Mouse (Mus musculus) ES-Bruce4 (cell line): ENCODE results near the gene Ltk. TPM values are rescaled to one million over a fixed set of nuclear protein-coding genes. Genes with fewer than 3 reads are reported as not detected.

ENCODE experiments used
- H3K27ac ChIP-seq: 2 replicates; pipeline ENCODE4 v1.5.1; 2012; ENCODE audit warnings: low read length, inconsistent platforms; ENCODE audit not compliant: insufficient read depth
- H3K27me3 ChIP-seq: 2 replicates; pipeline ENCODE4 v1.6.1; 2012; ENCODE audit warnings: mild to moderate bottlenecking, low read length, inconsistent platforms; ENCODE audit not compliant: control insufficient read depth, poor library complexity, insufficient read depth, severe bottlenecking
- H3K36me3 ChIP-seq: 2 replicates; pipeline ENCODE4 v1.6.1; 2012; ENCODE audit warnings: inconsistent platforms, mild to moderate bottlenecking, low read length, moderate library complexity; ENCODE audit not compliant: control insufficient read depth, poor library complexity, insufficient read depth, severe bottlenecking
- H3K4me1 ChIP-seq: one replicate; pipeline ENCODE4 v1.8.1; 2011; ENCODE audit warnings: low read length; ENCODE audit not compliant: control insufficient read depth, insufficient read depth
- H3K4me3 ChIP-seq: 2 replicates; pipeline ENCODE4 v1.5.1; 2011; ENCODE audit warnings: low read depth, mild to moderate bottlenecking, low read length
- H3K9ac ChIP-seq: 2 replicates; pipeline ENCODE4 v1.6.1; 2012; ENCODE audit warnings: low read depth, mild to moderate bottlenecking, inconsistent platforms; ENCODE audit not compliant: poor library complexity, severe bottlenecking
- H3K9me3 ChIP-seq: replicated peaks from 2 replicates; pipeline ENCODE4 v1.6.1; 2012; ENCODE audit warnings: mild to moderate bottlenecking, low read length, inconsistent platforms; ENCODE audit not compliant: control insufficient read depth, poor library complexity, insufficient read depth, severe bottlenecking
- CTCF ChIP-seq: IDR thresholded peaks from one replicate; pipeline ENCODE4 v1.8.1; 2011; ENCODE audit warnings: low read depth, low read length
- EP300 ChIP-seq: IDR thresholded peaks from 2 replicates; pipeline ENCODE4 v1.6.1; 2011; ENCODE audit warnings: low read depth, low read length; ENCODE audit not compliant: insufficient read depth
- POLR2A ChIP-seq: IDR thresholded peaks from one replicate; pipeline ENCODE4 v1.8.1; 2011; ENCODE audit warnings: low read length; ENCODE audit not compliant: insufficient read depth
- polyA plus RNA-seq: library from polyadenylated mRNA; stranded (reverse); fragments of >200 nt; gene quantifications from 2 replicates; pipeline ENCODE4 v1.2.4, GENCODE M21; 2011; ENCODE audit warnings: low read depth; ENCODE audit not compliant: missing spikeins, insufficient read depth, insufficient read length

Ltk gene
- polyA plus RNA-seq, 1 experiment, result 1.1 TPM

DNA sequence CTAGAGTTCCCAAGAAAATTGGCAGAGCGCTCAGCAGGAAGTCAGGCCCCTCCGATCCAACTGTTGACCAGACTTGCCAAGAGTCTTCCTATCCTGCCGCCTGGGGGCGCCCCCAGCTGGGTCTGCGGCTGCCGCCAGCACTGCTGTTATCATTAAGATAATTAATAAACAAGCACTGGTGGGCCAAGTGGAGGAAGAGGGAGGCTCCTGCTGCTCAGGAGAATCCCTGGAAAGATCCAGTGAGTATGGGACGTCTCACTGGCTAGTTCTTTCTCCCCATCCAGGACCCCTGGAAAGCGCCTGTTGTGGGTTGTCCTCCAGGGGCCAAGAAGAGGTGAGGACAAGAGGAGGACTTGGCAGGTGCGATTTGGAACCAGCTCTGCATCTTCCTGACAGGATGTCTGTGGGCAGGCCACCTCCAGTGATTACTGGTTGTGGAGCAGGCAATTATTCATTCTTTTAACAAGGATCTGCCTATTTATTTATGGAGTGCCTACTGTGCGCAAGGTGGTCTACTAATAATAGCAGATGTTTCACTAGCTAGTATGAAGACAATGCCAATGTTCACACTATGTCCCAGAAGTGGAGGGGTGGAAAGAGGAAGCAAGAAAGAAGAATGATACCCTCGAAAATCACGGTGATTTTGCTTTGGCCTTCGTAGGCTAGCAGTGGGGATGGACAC is 38.2 kb upstream of the Ltk start:
- H3K36me3 ChIP-seq, result no peaks in the 10 kb centered on the region
- H3K4me1 ChIP-seq, result peaks cover 10% of the 10 kb centered on the region
- no peak overlapping the region for H3K4me3 ChIP-seq
- TF ChIP-seq CTCF (peak; percentile 62), EP300 (no peak), POLR2A (no peak)
- no peak overlapping the region for H3K9ac ChIP-seq
- no peaks in the 10 kb centered on the region for H3K9me3 ChIP-seq
- H3K27ac ChIP-seq, result no peak overlapping the region
- no peaks in the 10 kb centered on the region for H3K27me3 ChIP-seq

DNA sequence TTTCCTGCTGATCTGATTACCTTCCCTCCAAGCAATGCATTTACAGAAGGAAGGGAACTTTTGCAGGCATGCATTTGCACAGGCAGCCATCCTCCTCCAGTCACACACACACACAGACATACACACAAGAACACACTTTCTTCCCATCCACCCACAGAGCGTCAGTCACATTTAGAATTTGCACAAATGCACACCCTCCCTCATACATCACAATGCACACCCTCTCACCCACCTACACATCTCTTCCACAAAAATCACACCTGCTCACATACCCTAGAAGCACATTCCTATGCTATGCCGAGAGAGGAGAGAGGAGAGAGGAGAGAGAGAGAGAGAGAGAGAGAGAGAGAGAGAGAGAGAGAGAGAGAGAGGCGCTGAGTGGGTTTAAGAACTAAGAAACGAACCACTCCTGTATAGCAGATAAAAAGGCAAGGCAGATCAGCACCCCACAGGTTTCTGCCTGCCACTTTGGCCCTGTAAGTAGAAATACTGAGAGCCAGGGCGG is 37.1 kb upstream of the Ltk start, which contains the start of gene Tyro3:
Gene Tyro3 (plus strand): TSS at position 455 of the 505 bp plus-strand sequence.
- no peak for TF ChIP-seq POLR2A
- TF ChIP-seq EP300, result no peak
- no peak for TF ChIP-seq CTCF
- Histone ChIP-seq H3K36me3 (no peaks in the 10 kb centered on the region), H3K4me3 (no peak within 1 kb of the TSS)

DNA sequence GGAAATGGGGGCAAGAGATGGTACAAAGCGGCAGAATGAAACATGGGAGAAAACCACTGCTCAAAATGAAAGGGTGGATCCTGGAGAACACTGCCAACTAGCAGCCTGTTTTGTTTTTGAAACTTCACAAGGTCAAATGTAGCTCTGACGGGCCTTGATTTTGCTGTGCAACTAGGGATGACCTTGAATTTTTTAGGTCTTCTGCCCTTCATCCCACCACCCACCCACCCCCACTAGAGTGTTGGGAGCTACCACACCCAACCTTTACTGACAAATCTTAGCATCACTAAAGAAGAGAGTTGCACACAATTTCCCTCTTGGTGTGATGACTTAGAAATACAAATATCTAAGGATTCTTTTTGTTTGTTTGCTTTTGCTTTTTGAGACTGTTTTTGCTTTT is 29.8 kb upstream of the Ltk start:
- no peaks in the 10 kb centered on the region for H3K36me3 ChIP-seq
- TF ChIP-seq CTCF (no peak), POLR2A (no peak), EP300 (0 out of 2 replicates have a peak, but pooled peaks have one; percentile 39)
- no peak overlapping the region for H3K9ac ChIP-seq

More for the DNA sequence above, 37.1 kb upstream of the Ltk start, which contains the start of gene Tyro3:
- Histone ChIP-seq H3K4me1 (peaks cover 8% of the 10 kb centered on the region), H3K27ac (no peak within 1 kb of the TSS), H3K9me3 (no peaks in the 10 kb centered on the region), H3K27me3 (no peaks in the 10 kb centered on the region), H3K9ac (no peak within 1 kb of the TSS)

DNA sequence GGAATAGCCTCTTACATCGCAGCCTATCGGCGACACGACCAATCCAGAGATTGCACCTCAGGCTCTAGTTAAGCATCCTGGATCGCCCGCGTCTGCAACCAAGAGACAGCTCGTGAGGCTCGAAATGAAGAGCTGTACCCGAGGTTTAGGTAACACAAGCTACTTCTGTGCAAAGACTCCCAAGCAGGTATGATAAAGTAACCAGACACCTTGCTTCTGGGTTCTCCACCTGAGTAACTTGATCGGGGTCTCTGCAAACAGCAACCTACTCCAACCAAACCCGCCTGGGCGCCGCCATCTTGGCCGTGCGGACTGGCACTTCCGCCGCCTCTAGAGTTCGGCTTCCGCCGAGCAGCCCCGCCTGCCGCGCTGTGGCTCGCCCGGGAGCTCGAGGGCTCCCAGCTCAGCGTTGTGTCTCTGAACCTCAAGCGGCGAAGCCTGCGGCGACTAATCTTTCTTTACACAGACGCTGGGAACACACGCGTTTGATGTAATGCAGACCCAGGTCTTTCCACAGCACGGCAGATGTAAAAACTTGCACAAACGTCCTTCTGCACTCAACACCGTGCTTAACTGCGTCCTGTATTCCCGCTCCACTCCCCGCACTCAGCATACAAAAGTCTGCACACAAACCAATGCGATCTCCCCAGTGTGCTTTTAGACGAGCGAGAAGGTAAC is 27.1 kb upstream of the Ltk start, which contains the start of gene Rpap1:
Gene Rpap1 (minus strand): TSS at position 332 of the 678 bp plus-strand sequence.
- Histone ChIP-seq H3K9ac (peak within 1 kb of the TSS; percentile 54), H3K27me3 (no peaks in the 10 kb centered on the region), H3K4me1 (no peaks in the 10 kb centered on the region), H3K27ac (peak within 1 kb of the TSS; percentile 74), H3K4me3 (peak within 1 kb of the TSS; percentile 98), H3K9me3 (no peaks in the 10 kb centered on the region), H3K36me3 (peaks cover 6% of the 10 kb centered on the region)
- TF ChIP-seq CTCF (no peak), POLR2A (peak; percentile 71)

More for the DNA sequence above, 29.8 kb upstream of the Ltk start:
- no peaks in the 10 kb centered on the region for H3K4me1 ChIP-seq
- H3K27me3 ChIP-seq, result no peaks in the 10 kb centered on the region
- no peak overlapping the region for H3K4me3 ChIP-seq
- no peaks in the 10 kb centered on the region for H3K9me3 ChIP-seq
- peak overlapping the region; percentile 87 for H3K27ac ChIP-seq

DNA sequence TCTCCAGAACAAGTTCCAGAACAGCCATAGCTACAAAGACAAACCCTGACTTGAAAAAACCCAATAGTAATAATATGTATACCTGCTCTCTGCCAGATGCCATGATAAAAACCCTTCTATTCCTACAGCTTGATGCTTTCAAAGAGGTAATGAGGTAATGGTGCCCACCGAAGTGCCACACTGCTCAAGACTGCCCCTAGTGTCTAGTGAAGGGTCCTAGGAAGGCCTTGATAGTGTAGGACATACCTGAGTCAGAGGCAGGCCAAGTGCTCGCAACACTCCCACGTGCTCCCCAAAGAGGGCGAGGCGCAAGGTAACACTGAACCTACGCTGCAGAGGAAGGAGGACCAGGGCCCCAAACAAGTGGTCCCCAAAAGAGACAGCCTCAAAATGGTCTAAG is 7.0 kb upstream of the Ltk start:
- Histone ChIP-seq H3K9ac (no peak overlapping the region), H3K36me3 (peaks cover 42% of the 10 kb centered on the region), H3K27ac (no peak overlapping the region), H3K4me3 (no peak overlapping the region), H3K4me1 (no peaks in the 10 kb centered on the region), H3K9me3 (no peaks in the 10 kb centered on the region), H3K27me3 (no peaks in the 10 kb centered on the region)
- TF ChIP-seq CTCF (peak; percentile 25), POLR2A (no peak)

DNA sequence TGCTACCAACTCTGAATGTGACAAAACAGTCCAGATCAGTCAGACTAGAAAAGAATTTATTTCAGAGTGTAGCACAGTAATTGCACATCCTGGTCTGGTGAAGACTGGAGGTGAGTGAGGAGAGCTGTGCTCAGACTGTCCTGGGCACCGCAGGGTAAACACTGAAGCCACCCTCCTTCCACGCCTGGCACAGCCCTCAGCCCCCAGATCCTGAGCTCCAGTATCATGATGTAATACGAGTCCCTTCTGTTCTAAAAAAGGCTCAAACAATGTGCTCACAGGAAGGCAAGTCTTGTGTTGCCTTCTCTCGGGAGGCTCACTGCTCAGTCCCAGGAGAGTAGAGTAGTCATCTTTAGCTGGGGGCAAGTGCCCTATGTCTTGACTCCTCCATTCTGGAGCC is 3.7 kb upstream of the Ltk start:
- Histone ChIP-seq H3K4me1 (no peaks in the 10 kb centered on the region), H3K9ac (no peak overlapping the region), H3K4me3 (no peak overlapping the region), H3K36me3 (peaks cover 22% of the 10 kb centered on the region), H3K27ac (no peak overlapping the region), H3K27me3 (peaks cover 3% of the 10 kb centered on the region; the same call in 1 of the 2 replicates), H3K9me3 (no peaks in the 10 kb centered on the region)
- TF ChIP-seq EP300 (no peak), CTCF (no peak), POLR2A (no peak)
